Mouse (Mus musculus): ENCODE results near the gene Spta1.

Spta1 gene

GRCm38 (mm10) chr1:174251961-174252360, 79.4 kb downstream of the Spta1 start, which contains the start of gene Olfr419:
TSS of gene Olfr419 (minus strand) at chr1:174252061.
- DNase-seq (ENCODE audit: low spot score in 2 of 2) = no peak

GRCm38 (mm10) chr1:174267816-174268215, 95.2 kb downstream of the Spta1 start:
- DNase-seq (ENCODE audit: low spot score in 2 of 2) = no peak

GRCm38 (mm10) chr1:174269162-174269561, 96.6 kb downstream of the Spta1 start:
- no peak for DNase-seq (ENCODE audit: low spot score in 2 of 2)

GRCm38 (mm10) chr1:174270643-174271042, 98.1 kb downstream of the Spta1 start:
- no peak for DNase-seq (ENCODE audit: low spot score in 2 of 2)

All from spleen, postnatal 36 days (tissue).